Mouse (Mus musculus): ENCODE results near the gene Gm20825.
"Not testable (repeated sequence)": the region's sequence is repeated elsewhere in the genome, so short reads cannot be mapped to it uniquely, and the experiment has no call there.

Gm20825 gene

DNA sequence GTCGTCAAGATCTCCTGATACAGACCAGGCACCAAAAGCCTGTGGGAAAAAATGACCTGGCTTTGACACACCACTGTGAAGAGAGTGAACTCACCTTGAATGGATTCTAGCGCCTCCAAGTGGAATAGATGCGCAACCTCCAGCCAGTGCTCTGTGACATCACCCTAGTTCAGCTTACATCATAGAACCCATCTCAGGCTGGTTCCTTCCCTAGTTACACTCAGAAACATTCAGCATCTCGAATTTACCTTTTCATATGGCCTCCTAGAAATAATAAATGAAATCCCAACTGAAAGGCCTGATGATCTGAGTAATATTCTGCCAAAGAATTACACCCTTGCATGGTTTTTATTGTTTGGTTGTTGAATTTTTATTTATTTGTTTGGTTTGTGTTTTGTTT, at the start of gene Gm20825:
Gm20825 (minus strand) TSS at position 101 of the 400 bp plus-strand sequence.
- not testable (repeated sequence) for DNase-seq
